Mouse (Mus musculus): ENCODE data around the gene Neurl1b.

Gene Neurl1b

DNA sequence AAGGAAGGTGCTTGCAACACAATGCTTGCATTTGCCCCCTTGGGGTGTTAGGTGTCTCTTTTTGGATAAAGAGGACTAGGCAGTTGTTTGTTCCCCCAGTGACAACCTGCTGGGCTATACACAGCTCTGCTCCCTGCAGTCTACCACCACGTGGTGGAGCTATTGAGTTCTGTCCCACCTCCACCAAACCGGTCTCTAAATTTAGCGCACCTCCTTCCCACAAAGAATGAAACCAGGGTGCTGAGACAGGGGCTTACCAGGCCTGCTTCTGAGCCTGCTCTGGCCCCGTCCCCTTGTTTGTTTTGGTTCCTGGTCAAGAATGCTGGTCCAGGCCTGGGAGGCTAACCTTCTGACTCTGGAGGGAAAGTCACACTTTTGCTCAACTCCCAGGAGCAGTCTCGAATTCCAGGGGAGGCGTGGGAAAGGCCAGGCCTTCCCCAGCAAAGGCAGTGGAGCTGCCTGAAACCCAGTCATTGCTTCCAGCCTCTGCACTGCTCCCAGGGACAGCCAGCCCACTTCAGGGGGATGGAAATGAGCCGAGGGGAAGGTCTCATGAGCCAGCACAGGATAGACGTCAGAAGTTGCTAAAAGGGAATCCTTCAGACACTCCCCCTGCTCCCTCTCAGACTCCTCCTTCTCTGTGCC, 37.1 kb downstream of the Neurl1b start:
- DNase-seq (ENCODE audit: low read depth, low spot score) = peak; percentile 74

DNA sequence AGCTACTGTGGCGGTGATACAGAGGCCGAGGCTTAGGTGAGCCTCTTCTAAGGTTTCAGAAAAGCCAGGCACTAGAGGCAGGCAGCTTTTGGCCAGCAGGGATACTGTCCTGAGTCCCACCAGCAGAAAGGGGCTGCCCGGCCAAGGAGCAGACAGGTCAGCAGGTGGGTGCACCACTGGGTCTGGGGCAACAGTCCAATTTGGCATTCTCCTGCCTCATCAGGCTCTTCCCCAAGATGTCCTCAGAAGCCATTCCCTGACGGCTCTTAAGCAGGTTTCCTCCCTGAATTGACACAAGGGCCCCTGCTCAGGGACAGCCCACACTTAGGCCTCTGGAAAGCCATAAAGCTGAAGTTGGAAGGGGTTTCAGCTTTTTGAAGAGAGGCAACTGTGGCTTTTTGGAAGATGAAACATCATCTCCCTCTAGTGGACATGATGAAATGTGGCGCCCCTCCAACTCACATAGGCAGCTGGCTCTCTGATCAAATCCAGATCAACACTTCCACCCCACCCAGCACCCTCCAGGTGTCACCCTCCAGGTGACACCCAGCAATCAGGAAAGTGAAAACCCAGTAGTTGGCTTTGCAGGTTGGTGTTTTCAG, 37.8 kb downstream of the Neurl1b start:
- peak; percentile 67 for DNase-seq (ENCODE audit: low read depth, low spot score)

DNA sequence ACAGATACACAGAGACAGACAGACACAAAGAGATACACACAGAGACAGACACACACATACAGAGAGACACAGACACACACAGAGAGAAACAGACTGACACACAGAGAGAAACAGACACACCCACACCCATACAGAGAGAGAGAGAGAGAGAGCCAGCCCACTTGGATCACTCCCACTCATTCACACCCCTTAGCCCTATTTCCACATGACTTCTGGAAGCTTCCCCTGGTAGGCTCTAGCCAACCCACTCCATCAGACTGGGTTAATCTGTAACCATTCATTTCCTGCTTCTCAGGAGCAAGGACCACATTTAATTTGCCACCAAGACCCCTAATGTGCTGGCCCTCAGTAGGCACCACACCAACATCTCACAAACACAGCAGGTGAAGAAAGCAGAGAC, 42.9 kb downstream of the Neurl1b start:
- DNase-seq (ENCODE audit: low read depth, low spot score) = no peak

DNA sequence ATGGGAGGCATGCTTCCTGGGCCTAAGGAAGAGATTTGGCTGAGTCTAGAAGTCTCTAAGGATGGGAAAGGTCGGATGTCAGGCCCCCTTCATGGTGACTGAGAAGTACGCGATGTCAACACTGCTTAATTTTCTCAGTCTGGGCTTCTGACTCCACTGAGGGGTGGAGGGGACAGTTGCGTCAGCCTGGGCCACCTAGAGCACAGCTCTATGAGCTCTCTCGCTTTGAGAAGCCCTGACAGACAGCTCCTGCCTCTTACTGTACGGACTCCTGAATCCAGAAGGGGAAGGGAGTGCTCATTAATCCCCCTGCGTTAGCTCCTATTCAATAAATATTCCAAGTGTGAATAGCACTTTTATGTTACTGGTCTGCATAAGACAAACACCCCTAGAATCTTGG, 43.4 kb downstream of the Neurl1b start:
- DNase-seq (ENCODE audit: low read depth, low spot score) = no peak

DNA sequence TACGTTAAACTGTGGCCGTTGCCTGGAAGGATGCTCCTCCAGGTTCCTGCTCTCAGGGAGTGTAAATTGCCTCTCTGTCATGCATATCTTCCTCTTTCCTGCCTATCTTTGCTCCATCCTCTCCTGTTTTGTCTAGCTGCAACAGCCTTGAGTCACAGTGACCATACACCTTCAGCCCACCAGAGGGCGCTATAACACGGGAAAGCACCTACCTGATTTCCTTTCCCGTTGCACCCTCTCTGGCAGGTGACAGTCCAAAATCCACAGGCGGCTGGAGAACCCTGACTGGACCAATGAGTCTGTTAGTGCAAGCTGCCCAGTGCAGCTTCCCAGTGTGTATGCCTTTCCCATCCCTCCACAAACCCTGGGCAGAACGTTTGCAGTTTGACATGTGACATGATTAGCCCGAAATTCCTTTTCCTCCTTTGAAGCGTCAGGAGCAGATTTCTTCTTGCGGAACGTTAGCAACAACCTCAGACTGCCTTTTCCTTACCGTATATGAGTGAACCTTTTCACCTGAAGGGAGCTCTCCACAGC, 48.1 kb downstream of the Neurl1b start:
- peak; percentile 90 for DNase-seq (ENCODE audit: low read depth, low spot score)

DNA sequence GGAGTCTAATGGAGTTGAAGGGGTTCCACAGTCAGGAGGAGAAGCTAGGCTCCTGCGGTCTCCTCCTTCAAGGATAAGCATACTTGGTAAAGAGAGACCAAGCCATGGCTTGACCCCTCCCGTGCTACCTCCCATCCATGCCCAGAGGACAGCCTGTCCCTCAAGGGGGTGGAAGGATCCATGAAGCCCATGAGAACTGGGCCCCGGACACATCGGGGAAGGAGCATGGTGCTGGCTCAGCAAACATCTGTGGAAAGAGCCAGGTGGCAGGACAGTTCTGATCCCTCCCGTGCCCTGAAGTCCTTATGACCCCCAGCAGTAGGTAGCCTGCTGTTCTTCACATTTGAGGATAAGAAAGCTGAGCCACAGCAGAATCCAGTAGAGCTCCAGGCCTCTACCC, 48.8 kb downstream of the Neurl1b start:
- DNase-seq (ENCODE audit: low read depth, low spot score) = no peak

DNA sequence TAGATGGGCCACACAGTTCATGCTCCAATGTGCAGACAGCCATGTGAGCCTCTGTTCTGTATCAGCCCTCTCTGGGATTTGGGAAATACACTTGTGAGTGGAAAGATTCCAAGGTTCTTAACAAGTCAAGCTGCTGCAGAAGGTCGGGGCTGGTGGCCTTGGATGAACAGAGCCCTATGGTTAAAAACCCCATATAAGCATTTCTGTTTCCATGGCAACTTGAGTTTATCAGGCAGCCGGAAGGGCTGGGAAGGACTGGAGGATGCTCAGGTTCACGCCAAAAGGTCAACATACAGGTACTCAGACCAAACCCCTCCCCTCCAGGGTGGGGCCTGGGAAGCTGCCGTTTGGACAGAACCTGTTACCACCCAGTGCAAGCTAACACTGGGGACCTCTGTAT, 49.4 kb downstream of the Neurl1b start:
- peak; percentile 30 for DNase-seq (ENCODE audit: low read depth, low spot score)

DNA sequence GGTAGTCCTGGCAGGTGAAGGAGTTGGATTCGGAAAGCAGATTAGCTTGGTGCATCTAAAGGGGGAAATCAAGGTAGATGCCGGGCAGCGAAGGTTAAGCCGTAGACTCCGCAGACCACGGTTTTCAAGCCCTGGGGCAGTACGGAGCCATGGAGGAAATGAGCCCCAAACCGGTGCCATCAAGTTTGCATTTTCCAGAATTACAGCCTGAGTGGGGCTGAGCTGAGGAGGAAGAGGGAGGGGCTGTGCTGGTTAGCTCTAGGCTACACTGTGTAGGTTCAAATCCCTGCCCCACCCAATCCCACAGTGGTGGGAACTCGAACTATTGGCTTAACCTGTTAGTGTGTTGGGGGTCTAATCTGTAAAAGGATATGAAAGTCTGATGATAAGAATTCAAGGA, 49.9 kb downstream of the Neurl1b start:
- peak; percentile 47 for DNase-seq (ENCODE audit: low read depth, low spot score)

DNA sequence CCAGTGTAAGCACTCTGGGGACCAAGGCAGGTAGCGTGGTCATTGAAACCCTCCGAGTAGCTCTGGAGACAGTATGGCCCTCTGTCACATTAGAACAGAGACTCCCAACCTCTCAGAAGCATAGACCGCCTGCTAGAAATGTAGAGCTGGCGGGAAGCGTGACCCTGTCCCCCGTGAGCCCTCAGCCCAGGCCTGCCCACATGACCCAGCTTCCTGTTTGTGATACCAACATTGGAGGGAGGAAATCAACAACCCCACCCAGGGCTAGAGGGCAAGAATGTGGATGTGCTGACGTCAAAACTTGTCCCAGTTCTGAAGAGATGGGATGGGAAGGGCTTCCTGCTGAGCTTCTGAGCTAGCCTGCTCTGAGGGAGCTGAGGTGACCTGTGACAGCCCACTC, 50.3 kb downstream of the Neurl1b start:
- DNase-seq (ENCODE audit: low read depth, low spot score) = peak; percentile 38

DNA sequence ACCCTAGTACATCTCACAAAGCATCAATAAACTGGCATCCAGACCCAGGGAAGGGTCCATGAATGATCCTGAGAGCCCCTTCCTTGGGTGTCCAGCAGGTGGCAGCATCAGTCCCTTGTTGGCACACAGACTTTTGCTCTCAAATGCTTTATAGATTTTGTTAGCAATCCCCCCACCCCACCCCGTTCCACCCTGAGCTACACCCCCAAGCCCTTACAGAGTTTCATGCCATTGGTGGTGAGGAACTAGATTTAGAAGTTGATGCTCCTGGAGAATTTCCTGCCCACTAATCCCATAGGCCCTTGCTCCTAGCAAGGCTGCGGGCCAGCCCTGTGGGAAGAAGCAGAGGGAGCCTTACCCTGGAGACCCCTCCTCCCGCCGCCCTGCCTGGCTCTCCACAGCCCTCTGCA, 52.1 kb downstream of the Neurl1b start:
- DNase-seq (ENCODE audit: low read depth, low spot score) = peak; percentile 70

DNA sequence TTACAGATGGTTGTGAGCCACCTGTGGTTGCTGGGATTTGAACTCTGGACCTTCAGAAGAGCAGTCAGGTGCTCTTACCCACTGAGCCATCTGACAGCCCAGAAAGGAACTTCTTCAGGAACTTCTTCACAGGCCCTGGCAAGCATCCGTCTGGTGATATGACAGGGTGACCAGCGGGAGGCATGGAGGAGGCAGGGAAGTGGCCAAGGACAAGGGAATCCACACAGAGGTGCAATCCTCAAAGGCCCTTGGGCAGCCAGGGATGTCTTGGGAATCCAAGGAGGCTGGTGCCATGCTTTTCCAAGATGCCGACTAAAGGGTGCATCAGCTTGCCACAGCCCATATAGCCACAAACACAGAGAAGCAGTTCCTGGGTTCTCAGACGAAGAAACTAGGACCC, 53.0 kb downstream of the Neurl1b start:
- DNase-seq (ENCODE audit: low read depth, low spot score) = no peak

DNA sequence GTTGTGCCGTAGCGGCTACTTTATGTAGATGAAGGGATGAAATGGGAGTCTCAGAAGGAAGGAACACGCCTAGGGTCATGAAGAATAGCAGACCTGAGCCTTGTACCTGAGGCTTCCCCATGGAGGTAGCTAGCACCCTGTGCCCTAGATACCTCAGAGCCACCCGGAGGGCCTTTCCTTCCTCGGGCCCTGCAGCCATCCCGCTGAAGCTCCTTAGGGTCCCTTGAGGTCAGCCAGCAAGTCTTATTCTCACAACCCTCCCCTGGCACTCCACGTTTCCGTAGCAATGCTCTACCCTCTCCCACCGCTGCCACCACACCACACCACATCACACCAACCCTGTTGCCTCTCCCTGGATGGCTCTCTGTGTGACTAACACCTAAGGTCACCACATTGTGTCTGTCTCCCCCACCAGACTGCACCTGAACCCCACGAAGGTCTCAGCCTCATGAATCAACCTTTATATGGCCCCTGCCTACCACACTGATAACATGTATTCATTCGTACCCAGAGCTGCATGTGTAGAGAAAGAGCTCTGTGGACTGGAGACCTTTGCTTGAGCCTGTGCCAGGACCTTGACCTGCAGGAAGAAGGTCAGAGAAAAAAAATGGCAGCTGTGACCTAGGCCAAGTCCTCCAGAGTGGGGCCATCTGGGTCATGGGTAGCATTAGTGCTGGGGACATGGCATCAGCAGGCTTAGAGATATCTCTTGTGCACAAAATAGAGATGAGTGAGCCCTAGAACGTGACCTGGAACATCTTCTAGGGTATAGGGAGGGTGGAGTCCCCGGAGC, 53.7 kb downstream of the Neurl1b start:
- DNase-seq (ENCODE audit: low read depth, low spot score) = no peak

DNA sequence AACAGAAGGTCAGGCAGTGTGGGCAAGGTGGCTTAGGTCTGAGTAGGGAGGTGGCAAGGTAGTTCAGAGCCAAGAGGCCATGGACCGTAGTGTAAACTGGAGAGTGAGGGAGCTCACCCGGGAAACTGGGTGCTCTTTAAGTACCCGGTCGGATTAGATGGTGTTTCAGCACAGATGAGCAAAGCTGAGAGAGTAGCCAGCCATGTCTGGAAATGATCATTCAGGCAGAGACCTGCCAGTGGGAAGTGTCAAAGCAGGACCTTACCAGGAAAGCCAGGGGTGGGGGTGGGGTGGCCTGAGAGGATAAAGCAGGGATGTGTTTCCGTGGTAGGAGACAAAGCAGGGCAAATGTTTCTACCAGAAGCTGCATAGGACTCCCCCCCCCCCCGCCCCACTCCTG, 62.2 kb downstream of the Neurl1b start:
- no peak for DNase-seq (ENCODE audit: low read depth, low spot score)

DNA sequence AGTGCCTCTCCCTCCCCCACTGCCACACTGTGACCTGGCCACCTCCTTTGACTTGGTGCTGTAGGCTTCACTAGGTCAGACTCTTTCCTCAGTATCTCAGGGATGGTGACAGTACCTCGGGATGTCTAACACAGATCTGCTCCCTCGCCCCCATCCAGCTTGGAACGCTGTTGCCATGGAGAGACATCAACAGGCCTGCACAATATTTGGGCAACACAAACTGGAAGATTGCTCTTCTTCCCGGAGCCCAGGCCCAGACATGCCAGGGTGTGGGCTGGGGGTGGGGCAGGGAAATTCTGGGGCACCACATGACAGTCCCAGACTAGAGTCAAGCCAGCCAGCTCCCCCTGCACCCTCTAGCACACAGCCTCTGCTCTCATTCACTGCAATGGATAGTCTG, 64.0 kb downstream of the Neurl1b start:
- no peak for DNase-seq (ENCODE audit: low read depth, low spot score)

DNA sequence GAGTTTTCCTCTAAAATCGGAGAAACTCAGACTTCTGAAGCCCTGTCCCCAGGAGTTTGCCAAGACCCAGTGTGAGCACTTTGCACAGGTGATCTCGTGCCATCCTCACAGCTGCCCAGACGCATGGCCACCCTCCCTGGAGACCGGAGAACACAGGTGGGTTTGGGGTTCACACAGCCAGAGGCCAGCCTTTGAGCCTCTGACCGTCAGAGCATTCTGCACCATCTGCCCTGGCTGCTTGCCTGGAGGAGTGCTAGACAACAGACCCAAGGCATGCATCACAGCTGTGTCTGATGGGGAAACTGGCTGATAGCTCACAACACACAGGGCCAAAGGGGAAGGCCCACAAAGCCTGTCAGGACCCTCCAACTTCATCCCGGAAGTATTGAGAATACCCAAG, 65.0 kb downstream of the Neurl1b start:
- no peak for DNase-seq (ENCODE audit: low read depth, low spot score)

DNA sequence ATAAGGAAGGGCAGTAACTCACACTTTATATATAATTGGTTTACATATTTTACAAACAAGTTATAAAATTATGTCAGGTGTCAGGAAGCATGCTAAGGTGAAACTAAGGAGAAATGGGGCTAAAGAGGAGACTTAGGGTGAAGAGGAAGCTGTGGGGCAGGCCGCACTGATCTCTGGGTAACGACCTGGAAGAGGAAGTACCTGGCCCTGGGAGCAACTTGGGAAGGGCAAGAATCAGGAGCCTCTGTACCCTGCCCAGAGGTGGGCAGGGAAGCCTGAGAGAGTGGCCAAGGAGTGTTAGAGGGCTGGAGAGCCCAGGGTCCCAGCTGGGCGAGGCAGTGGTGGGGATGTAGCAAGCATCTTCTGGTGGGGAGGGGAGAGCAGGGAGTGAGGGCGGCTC, 66.3 kb downstream of the Neurl1b start:
- no peak for DNase-seq (ENCODE audit: low read depth, low spot score)

DNA sequence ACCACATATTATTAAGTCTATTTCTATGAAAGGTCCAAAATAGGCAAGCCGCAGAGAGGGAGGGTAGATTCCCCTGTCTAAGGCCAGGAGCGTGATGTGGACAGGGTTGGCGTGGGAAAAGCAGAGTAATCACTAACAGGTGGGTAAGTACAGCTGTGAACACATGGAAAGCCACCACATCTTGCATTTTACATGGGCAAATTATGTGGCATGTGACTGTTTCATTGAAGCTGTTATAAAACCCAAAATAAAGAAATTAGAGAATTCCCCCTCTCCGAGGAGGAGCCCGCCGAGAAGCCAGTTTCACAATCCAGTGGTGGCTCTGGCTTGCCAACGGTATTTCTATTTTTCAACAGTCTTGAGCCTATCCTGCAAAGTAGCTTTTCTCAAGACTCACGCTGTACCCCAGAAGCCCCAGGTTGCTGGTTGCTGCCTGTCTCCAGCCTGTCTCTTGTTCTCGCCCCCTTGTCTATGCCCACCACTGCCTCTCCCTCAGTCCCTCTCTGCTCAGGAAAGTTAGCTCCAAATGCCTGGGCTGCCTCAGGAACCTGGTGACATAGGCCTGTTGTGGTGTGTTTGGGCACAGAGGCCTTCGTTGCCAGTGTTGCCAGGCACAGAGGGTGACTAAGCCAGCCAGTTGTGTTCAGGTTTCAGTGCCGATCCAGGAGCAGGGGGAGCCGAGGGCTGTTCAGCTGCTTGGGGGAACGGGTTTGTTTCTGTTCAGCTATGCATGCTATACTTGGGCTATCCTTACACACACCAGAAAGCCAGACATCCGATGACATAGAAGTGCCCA, 70.2 kb downstream of the Neurl1b start:
- no peak for DNase-seq (ENCODE audit: low read depth, low spot score)

DNA sequence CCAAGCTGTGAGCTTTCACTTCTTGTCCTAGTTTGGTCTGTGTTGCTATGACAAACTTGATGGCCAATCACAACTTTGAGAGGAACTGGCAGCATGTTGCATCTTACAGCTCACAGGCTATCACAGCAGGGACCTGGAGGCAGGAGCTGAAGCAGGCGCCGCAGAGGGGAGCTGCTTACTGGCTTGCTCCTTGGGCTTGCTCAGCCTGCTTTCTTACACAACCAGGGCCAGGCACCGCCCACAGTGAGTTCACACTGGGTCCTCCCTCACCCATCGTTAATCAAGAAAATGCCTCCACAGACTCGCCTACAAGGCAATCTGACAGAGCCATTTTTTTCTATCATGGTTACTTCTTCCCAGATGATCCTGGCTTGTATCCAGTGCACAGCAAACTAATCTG, 72.6 kb downstream of the Neurl1b start:
- no peak for DNase-seq (ENCODE audit: low read depth, low spot score)

DNA sequence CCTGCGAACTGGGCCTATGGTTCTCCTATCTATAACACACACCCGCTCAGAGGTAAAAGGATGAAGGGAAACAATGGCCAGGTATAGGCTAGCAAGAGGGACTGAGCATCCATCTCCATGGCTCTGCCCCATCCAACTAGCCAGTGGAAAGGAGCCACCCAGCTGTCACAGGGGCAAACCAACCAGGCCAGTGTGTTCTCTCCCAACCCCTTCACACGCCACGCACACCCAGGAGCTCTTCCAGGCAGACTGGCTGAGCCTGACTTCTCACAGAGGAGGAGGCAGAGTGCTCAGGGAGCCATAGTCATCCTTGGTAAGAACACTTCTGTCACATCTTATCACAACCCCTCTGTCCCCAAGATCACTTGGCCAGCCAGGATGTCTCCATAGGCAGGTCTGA, 73.3 kb downstream of the Neurl1b start:
- no peak for DNase-seq (ENCODE audit: low read depth, low spot score)

DNA sequence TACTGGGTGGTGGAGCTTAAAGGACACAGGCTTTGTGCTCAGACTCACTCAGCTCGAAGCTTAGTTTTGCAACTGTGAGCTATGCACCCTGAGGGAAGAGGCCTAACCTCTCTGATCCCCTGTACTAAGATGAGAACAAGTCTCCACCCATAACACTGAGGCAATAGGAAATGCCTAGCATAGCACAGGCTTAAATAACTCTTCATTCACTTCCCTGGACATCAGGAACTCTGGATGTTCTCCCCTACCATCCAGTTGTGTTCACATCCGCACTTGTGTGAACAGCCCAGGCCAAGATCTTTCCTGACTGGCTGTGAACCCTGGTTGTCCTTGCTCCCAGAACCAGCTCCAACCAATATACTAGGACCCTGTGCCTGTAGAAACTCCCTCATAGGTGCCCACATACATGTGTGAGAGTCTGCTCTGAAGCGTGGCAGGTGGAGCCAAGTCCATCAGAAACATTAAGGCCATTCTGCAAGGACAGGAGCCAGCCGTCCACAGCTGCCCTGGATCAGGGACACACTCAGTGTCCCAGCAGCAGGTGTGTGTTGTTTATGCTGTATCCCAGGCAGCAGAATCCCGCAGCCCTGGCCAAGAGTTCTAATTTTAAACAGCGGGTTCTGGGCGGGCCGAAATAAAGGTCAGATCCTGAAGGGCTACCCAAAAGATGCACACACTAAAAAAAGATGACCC, 74.2 kb downstream of the Neurl1b start:
- DNase-seq (ENCODE audit: low read depth, low spot score) = no peak

DNA sequence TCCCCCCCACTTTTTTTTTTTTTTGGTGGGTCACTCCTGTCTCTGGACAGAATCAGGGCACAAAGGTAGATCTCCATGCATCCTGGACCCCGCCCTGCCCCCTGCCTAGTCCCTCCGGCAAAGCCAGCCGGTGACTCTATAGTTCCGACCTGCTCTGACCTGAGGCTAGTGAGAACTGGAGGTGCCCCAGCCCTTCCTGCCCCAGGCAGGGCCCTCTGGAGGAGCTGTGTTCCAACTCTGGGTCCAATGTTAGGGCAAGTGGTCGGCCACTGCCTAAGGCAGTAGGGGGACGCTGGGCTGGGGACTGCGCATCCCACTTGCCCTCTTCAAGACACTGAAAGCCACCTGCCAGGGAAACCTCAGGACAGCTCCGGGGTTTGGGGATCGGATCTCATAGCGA, 75.4 kb downstream of the Neurl1b start:
- DNase-seq (ENCODE audit: low read depth, low spot score) = no peak
